Mouse (Mus musculus) CH12.LX (cell line): ENCODE measurements around the gene 2310061I04Rik. TPM values are rescaled to one million over a fixed set of nuclear protein-coding genes. Genes with fewer than 3 reads are reported as not detected.

Source experiments
- DNase-seq: peaks from one replicate; pipeline ENCODE4 v3.0.0-alpha.2; 2013; ENCODE audit errors: extremely low read depth
- H3K27ac ChIP-seq: 2 replicates; pipeline ENCODE4 v1.5.1; 2012; ENCODE audit warnings: low read depth, mild to moderate bottlenecking, control low read depth, moderate library complexity; ENCODE audit not compliant: insufficient read depth
- H3K27me3 ChIP-seq: replicated peaks from 2 replicates; pipeline ENCODE3; 2012; ENCODE audit warnings: inconsistent platforms
- H3K36me3 ChIP-seq, 2 experiments: replicated peaks in 1 of 2; 2 replicates each; pipeline versions ENCODE3 to v1.6.1; 2012; ENCODE audit warnings: inconsistent platforms in 1 of 2, low read length in 1 of 2, mild to moderate bottlenecking in 1 of 2, mixed read lengths in 1 of 2, moderate library complexity in 1 of 2; ENCODE audit not compliant: control insufficient read depth in 1 of 2, insufficient read depth in 1 of 2
- H3K4me1 ChIP-seq, 2 experiments: 2 replicates each; pipeline ENCODE4 v1.6.1; 2012; ENCODE audit warnings: inconsistent platforms in 1 of 2, moderate library complexity in 1 of 2; ENCODE audit not compliant: insufficient read depth in 2 of 2, control insufficient read depth in 1 of 2
- H3K4me2 ChIP-seq: 2 replicates; pipeline ENCODE4 v1.6.1; 2012; ENCODE audit warnings: low read depth, mild to moderate bottlenecking, control low read depth; ENCODE audit not compliant: poor library complexity, insufficient read depth, severe bottlenecking
- H3K4me3 ChIP-seq, 3 experiments: fragments of 150-350 bp in 1 of 3; sonication (generic) in 1 of 3; replicated peaks in 1 of 3; 2 replicates each; pipeline versions ENCODE3 to v1.5.1; 2011 to 2012; ENCODE audit warnings: low read depth in 2 of 3, low read length in 2 of 3, mild to moderate bottlenecking in 2 of 3, moderate library complexity in 2 of 3, control low read depth in 1 of 3, improper control_type of control experiment in 1 of 3, inconsistent platforms in 1 of 3, mixed read lengths in 1 of 3; ENCODE audit not compliant: poor library complexity in 1 of 3
- H3K79me2 ChIP-seq: replicated peaks from 2 replicates; pipeline ENCODE4 v1.6.1; 2012; ENCODE audit warnings: mild to moderate bottlenecking, moderate library complexity; ENCODE audit not compliant: control insufficient read depth, poor library complexity, insufficient read depth, severe bottlenecking; ENCODE audit errors: extremely low read depth
- H3K9ac ChIP-seq: 2 replicates; pipeline ENCODE4 v1.6.1; 2012; ENCODE audit warnings: low read depth, mild to moderate bottlenecking, control low read depth, moderate library complexity; ENCODE audit not compliant: insufficient read depth
- H3K9me3 ChIP-seq: replicated peaks from 2 replicates; pipeline ENCODE3; 2012; ENCODE audit warnings: low read length, inconsistent platforms, mixed read lengths
- CHD1 ChIP-seq: IDR thresholded peaks from 2 replicates; pipeline ENCODE4 v1.6.1; 2012; ENCODE audit warnings: low read depth, low read length, improper control_type of control experiment, inconsistent platforms
- CHD2 ChIP-seq: IDR thresholded peaks from 2 replicates; pipeline ENCODE4 v1.6.1; 2011; ENCODE audit warnings: low read length, improper control_type of control experiment
- CTCF ChIP-seq, 2 experiments: IDR thresholded peaks in 1 of 2; conservative IDR thresholded peaks in 1 of 2; 2 replicates each; pipeline ENCODE4 v1.5.1; 2011 to 2012; ENCODE audit warnings: low read depth in 2 of 2, low read length in 2 of 2, improper control_type of control experiment in 1 of 2, inconsistent platforms in 1 of 2, mild to moderate bottlenecking in 1 of 2, moderate library complexity in 1 of 2
- E2F4 ChIP-seq: IDR thresholded peaks from 2 replicates; pipeline ENCODE4 v1.6.1; 2011; ENCODE audit warnings: low read depth, low read length, improper control_type of control experiment; ENCODE audit not compliant: insufficient replicate concordance
- ELF1 ChIP-seq: IDR thresholded peaks from 2 replicates; pipeline ENCODE4 v1.6.1; 2014; ENCODE audit warnings: low read depth, mild to moderate bottlenecking, inconsistent platforms, low read length, improper control_type of control experiment
- EP300 ChIP-seq: IDR thresholded peaks from 2 replicates; pipeline ENCODE4 v1.6.1; 2011; ENCODE audit warnings: low read length, improper control_type of control experiment
- ETS1 ChIP-seq: conservative IDR thresholded peaks from 2 replicates; pipeline ENCODE4 v1.6.1; 2012; ENCODE audit warnings: low read depth, mild to moderate bottlenecking, inconsistent platforms, low read length, improper control_type of control experiment, moderate library complexity
- GABPA ChIP-seq: IDR thresholded peaks from 2 replicates; pipeline ENCODE4 v1.6.1; 2012; ENCODE audit warnings: low read depth, low read length, improper control_type of control experiment, inconsistent platforms; ENCODE audit not compliant: insufficient replicate concordance
- HCFC1 ChIP-seq: IDR thresholded peaks from 2 replicates; pipeline ENCODE4 v1.6.1; 2012; ENCODE audit warnings: low read depth, mild to moderate bottlenecking, inconsistent platforms, low read length, improper control_type of control experiment
- IRF4 ChIP-seq: IDR thresholded peaks from 2 replicates; pipeline ENCODE4 v1.6.1; 2014; ENCODE audit warnings: low read depth, mild to moderate bottlenecking, inconsistent platforms, low read length, improper control_type of control experiment
- JUND ChIP-seq: conservative IDR thresholded peaks from 2 replicates; pipeline ENCODE4 v1.6.1; 2011; ENCODE audit warnings: low read depth, low read length, improper control_type of control experiment
- KAT2A ChIP-seq: IDR thresholded peaks from 2 replicates; pipeline ENCODE4 v1.6.1; 2012; ENCODE audit warnings: low read length, improper control_type of control experiment, inconsistent platforms; ENCODE audit not compliant: insufficient replicate concordance
- MAFK ChIP-seq: IDR thresholded peaks from 2 replicates; pipeline ENCODE4 v1.6.1; 2011; ENCODE audit warnings: low read length, improper control_type of control experiment; ENCODE audit not compliant: insufficient replicate concordance
- MEF2A ChIP-seq: IDR thresholded peaks from 2 replicates; pipeline ENCODE4 v1.6.1; 2014; ENCODE audit warnings: low read depth, mild to moderate bottlenecking, inconsistent platforms, low read length, improper control_type of control experiment, borderline replicate concordance
- MXI1 ChIP-seq: IDR thresholded peaks from 2 replicates; pipeline ENCODE4 v1.6.1; 2011; ENCODE audit warnings: mild to moderate bottlenecking, low read depth, low read length, improper control_type of control experiment
- MYC ChIP-seq: IDR thresholded peaks from 2 replicates; pipeline ENCODE4 v1.6.1; 2011; ENCODE audit warnings: low read depth, mild to moderate bottlenecking, improper control_type of control experiment, low read length
- NELFE ChIP-seq: IDR thresholded peaks from 2 replicates; pipeline ENCODE4 v1.6.1; 2011; ENCODE audit warnings: low read depth, low read length, improper control_type of control experiment
- NRF1 ChIP-seq: IDR thresholded peaks from 2 replicates; pipeline ENCODE4 v1.6.1; 2014; ENCODE audit warnings: low read depth, mild to moderate bottlenecking, inconsistent platforms, low read length, improper control_type of control experiment, moderate library complexity
- PAX5 ChIP-seq: IDR thresholded peaks from 2 replicates; pipeline ENCODE4 v1.6.1; 2012; ENCODE audit warnings: low read length, inconsistent platforms, mixed read lengths
- POLR2A ChIP-seq: IDR thresholded peaks from 2 replicates; pipeline ENCODE4 v1.6.1; 2011; ENCODE audit warnings: low read depth, mild to moderate bottlenecking, improper control_type of control experiment, low read length
- POLR2AphosphoS2 ChIP-seq: IDR thresholded peaks from 2 replicates; pipeline ENCODE4 v1.6.1; 2011; ENCODE audit warnings: low read depth, low read length, improper control_type of control experiment
- RAD21 ChIP-seq: IDR thresholded peaks from 2 replicates; pipeline ENCODE4 v1.6.1; 2011; ENCODE audit warnings: low read depth, mild to moderate bottlenecking, low read length, improper control_type of control experiment, moderate library complexity
- RCOR1 ChIP-seq: conservative IDR thresholded peaks from 2 replicates; pipeline ENCODE4 v1.6.1; 2012; ENCODE audit warnings: low read depth, mild to moderate bottlenecking, inconsistent platforms, low read length, improper control_type of control experiment
- SIN3A ChIP-seq: IDR thresholded peaks from 2 replicates; pipeline ENCODE4 v1.6.1; 2012; ENCODE audit warnings: low read length, improper control_type of control experiment, inconsistent platforms
- SMC3 ChIP-seq: IDR thresholded peaks from 2 replicates; pipeline ENCODE4 v1.6.1; 2011; ENCODE audit warnings: low read depth, low read length, improper control_type of control experiment
- TCF12 ChIP-seq: IDR thresholded peaks from 2 replicates; pipeline ENCODE4 v1.6.1; 2014; ENCODE audit warnings: low read depth, mild to moderate bottlenecking, inconsistent platforms, low read length, improper control_type of control experiment
- UBTF ChIP-seq: IDR thresholded peaks from 2 replicates; pipeline ENCODE4 v1.6.1; 2012; ENCODE audit warnings: low read depth, mild to moderate bottlenecking, inconsistent platforms, low read length, improper control_type of control experiment, moderate library complexity
- USF1 ChIP-seq: IDR thresholded peaks from 2 replicates; pipeline ENCODE4 v1.6.1; 2014; ENCODE audit warnings: low read depth, mild to moderate bottlenecking, inconsistent platforms, low read length, improper control_type of control experiment
- USF2 ChIP-seq: conservative IDR thresholded peaks from 2 replicates; pipeline ENCODE4 v1.6.1; 2011; ENCODE audit warnings: low read depth, low read length, improper control_type of control experiment
- ZC3H11A ChIP-seq: IDR thresholded peaks from 2 replicates; pipeline ENCODE4 v1.6.1; 2012; ENCODE audit warnings: low read depth, mild to moderate bottlenecking, inconsistent platforms, low read length, improper control_type of control experiment
- ZKSCAN1 ChIP-seq: IDR thresholded peaks from 2 replicates; pipeline ENCODE4 v1.6.1; 2012; ENCODE audit warnings: low read depth, inconsistent platforms, low read length, improper control_type of control experiment, borderline replicate concordance
- ZMIZ1 ChIP-seq: IDR thresholded peaks from 2 replicates; pipeline ENCODE4 v1.6.1; 2012; ENCODE audit warnings: low read depth, mild to moderate bottlenecking, inconsistent platforms, low read length, improper control_type of control experiment
- dilution Hi-C: fragments of 300-500 bp; cut with MboI; formaldehyde crosslinking; loops from 2 replicates; pipeline ENCODE4 v1.14.3; 2020; ENCODE audit warnings: low sequenced_read_pairs; ENCODE audit not compliant: extremely low pct_unique_long_range_greater_than_20kb, extremely low pct_ligation_motif_present
- in situ Hi-C: fragments of 300-500 bp; cut with MboI; formaldehyde crosslinking; loops from 3 replicates; pipeline ENCODE4 v1.14.3; 2019; ENCODE audit warnings: low sequenced_read_pairs, low pct_ligation_motif_present, low pct_unique_long_range_greater_than_20kb, mixed read lengths
- polyA plus RNA-seq: library from polyadenylated mRNA; unstranded; fragments of >175 nt; gene quantifications from 2 replicates; pipeline ENCODE4 v1.2.1, GENCODE M21; 2012; ENCODE audit warnings: low read depth; ENCODE audit not compliant: insufficient read length
- total RNA-seq, 2 experiments: library from RNA; depleted of rRNA; stranded (reverse); fragments of 300-350 nt in 1 of 2; fragments of >200 nt in 1 of 2; gene quantifications; 2 replicates each; pipeline ENCODE4 v1.2.3; 2012 to 2014

Gene 2310061I04Rik
- total and polyA plus RNA-seq, 3 experiments = 5.7 to 46.4 (median 8.7) TPM

DNA sequence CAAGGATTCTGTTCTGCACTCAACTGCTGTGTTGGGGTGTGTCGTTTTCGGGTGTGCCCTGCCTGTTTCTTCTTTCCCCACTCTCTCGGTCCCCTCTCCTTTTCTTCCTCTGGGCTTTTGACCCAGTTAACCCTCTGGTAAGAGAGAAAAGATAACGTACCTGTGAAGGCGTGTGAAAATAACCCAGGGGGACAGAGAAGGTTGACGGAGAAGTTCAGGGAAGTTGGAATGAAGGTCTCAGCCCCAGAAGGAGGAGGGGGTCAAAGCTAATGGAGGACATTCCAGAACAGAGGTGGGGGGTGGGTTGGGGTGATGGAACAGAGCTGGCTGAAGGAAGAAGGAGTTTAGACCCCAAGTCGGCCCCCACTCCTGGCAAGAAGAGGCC lies 28.3 kb downstream of the 2310061I04Rik start:
- Histone ChIP-seq H3K9me3 (peaks cover 4% of the 10 kb centered on the region), H3K9ac (peak overlapping the region; percentile 69), H3K4me3 (peak overlapping the region; percentile 63 to 99 (median 74)), H3K27ac (peak overlapping the region; percentile 83), H3K79me2 (peaks cover 51% of the 10 kb centered on the region), H3K4me2 (peak overlapping the region; percentile 85), H3K36me3 (peaks cover 0 to 21% of the 10 kb centered on the region in 2 experiments), H3K4me1 (peaks cover 0 to 32% of the 10 kb centered on the region in 2 experiments; a peak in 2 of 4 replicates)
- no peak for DNase-seq
- dilution Hi-C loops (no loop called here), in situ Hi-C loops (loop anchor here (10.0 kb wide), 1 partner anchor 134 kb away; no protein-coding TSS in a partner anchor)
- TF ChIP-seq CTCF (conservative IDR thresholded peaks at IDR 0.05 in 1 of 2, IDR thresholded peaks at IDR 0.05 in 1 of 2; ENCODE audit: low read depth in 2 of 2, low read length in 2 of 2) (no peak), SIN3A (0 out of 2 replicates have a peak, but pooled peaks have one; percentile 19)
- TF ChIP-seq, all 38 proteins: peak for 1
- no peaks in the 10 kb centered on the region for H3K27me3 ChIP-seq

DNA sequence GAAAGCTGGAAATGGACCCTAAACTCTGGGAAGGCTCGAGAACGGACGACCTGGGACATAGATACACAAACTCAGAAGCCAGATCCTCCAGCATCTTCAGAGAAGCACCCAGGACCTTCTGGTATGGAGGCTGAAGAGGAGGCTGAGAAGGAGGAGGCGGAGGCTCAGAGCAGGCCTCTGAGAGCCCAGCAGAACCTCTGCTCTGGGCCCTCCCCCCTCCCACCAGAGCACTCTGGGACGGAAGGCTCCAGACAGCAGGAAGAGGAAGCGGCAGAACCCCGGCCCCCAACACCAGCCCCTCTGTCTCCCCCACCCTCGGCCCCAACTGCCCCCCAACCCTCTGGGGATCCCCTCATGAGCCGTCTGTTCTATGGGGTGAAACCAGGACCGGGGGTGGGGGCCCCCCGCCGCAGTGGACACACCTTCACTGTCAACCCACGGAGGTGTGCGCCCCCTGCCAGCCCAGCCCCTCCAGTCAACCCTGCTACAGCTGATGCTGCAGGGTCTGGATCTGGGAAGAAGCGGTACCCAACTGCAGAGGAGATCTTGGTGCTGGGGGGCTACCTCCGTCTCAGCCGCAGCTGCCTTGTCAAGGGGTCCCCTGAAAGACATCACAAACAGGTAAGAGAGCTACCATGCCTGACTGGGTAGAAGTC lies 28.9 kb downstream of the 2310061I04Rik start:
- H3K9me3 ChIP-seq = peaks cover 4% of the 10 kb centered on the region
- no peaks in the 10 kb centered on the region for H3K27me3 ChIP-seq
- peak overlapping the region; percentile 63 to 99 (median 74) for H3K4me3 ChIP-seq
- in situ Hi-C loops (loop anchor here (10.0 kb wide), 1 partner anchor 133 kb away; no protein-coding TSS in a partner anchor), dilution Hi-C loops (no loop called here)
- H3K4me2 ChIP-seq = peak overlapping the region; percentile 91
- peak overlapping the region; percentile 69 for H3K9ac ChIP-seq
- peak; percentile 68 for DNase-seq
- peaks cover 47% of the 10 kb centered on the region for H3K79me2 ChIP-seq
- peaks cover 0 to 16% of the 10 kb centered on the region in 2 experiments for H3K36me3 ChIP-seq
- H3K27ac ChIP-seq = peak overlapping the region; percentile 83
- H3K4me1 ChIP-seq = peaks cover 0 to 25% of the 10 kb centered on the region in 2 experiments; a peak in 2 of 4 replicates
- TF ChIP-seq CHD1 (no peak), POLR2A (peak; percentile 56), SMC3 (no peak), ZKSCAN1 (no peak), MEF2A (0 out of 2 replicates have a peak, but pooled peaks have one; percentile 9), ETS1 (no peak), PAX5 (no peak), USF1 (no peak), NELFE (0 out of 2 replicates have a peak, but pooled peaks have one; percentile 49), GABPA (no peak), USF2 (no peak), MYC (no peak), NRF1 (no peak), ELF1 (peak; percentile 71), IRF4 (no peak), TCF12 (no peak; the same call in 1 of the 2 replicates), RAD21 (no peak), E2F4 (no peak), MAFK (no peak), JUND (no peak), UBTF (no peak), EP300 (no peak), RCOR1 (no peak), MXI1 (peak; percentile 47; the same call in 1 of the 2 replicates), KAT2A (no peak), POLR2AphosphoS2 (no peak), CHD2 (no peak), ZMIZ1 (0 out of 2 replicates have a peak, but pooled peaks have one; percentile 21), ZC3H11A (no peak), HCFC1 (peak; percentile 59)
